Mouse (Mus musculus): ENCODE data around the gene Coq10a.
"Not testable (repeated sequence)": the region's sequence is repeated elsewhere in the genome, so short reads cannot be mapped to it uniquely, and the experiment has no call there.

Gene Coq10a

DNA sequence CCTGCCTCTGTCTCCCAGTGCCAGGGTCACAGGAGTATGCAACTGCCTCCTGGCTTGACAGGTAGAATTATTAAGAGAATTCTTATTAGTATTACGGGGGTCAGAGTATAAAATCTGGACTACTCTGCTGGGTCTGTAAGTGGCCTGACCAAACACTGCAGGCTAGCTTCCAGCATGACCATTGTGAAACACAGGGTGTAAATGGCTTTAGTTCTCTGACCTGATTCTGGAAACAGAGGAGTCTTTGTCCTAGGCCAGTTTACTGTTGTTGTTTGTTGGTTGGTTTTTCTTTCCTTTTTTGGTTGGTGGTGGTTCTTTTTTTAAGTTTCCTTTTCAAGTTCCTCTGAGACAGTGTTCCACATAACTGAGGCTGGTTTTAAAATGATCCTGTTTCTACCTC, 25.4 kb downstream of the Coq10a start:
- DNase-seq (ENCODE audit: low spot score), result no peak

DNA sequence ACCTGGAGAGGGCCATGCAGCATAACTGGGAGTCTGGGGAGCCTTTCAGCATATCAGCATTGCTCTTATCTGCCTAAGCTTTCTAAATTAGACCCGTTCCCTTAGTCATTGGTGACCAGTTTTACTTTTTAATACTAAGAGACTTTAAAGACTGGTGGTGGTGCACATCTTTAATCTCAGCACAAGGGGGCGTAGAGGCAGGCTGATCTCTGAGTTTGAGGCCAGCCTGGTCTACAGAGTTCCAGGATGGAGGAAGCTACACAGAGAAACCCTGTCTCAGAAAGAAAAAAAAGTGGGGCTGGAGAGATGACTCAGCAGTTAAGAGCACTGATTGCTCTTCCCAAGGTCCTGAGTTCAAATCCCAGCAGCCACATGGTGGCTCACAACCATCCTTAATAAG, 28.5 kb downstream of the Coq10a start:
- no peak for DNase-seq (ENCODE audit: low spot score)

DNA sequence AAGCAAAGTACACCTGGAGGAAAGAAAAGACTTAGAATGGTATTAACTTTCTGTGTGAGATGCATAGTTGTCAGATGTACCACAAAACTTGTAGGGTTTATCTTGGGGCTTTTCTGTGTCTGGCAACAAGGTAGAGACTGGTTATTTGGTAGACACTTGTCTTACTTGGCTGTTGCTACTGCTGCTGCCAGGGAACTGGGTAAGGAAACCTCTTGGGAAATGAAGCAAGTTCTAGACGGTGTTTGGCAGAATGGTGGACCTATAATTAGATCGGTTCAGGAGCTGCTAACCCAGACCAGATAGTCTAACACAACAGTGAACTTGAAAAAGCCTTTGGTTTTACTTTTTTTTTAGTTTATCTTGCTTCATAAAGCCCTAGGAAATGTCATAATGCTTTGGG, 29.8 kb downstream of the Coq10a start:
- DNase-seq (ENCODE audit: low spot score), result no peak

DNA sequence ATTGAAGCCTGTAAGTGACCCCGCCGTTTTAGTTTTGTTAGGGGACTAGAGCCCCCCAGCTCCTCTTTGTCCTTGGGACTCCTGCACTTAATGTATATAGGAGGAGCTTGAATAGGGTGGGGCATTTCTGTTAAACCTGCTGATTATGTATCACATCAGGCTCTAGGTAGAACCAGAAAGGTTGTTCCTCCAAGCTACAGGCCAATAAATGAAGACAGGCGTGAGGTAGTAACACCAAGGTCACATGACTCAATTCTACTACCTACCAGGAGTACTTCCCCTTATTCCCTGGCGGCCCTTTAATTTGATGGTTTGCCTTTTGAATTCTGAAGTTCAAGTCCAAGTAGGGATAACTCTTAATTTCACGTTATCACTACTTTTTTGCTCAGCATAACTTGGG, 30.4 kb downstream of the Coq10a start:
- no peak for DNase-seq (ENCODE audit: low spot score)

- peak; percentile 98 for DNase-seq (ENCODE audit: low spot score)
These were observed 31.3 kb downstream of the Coq10a start, which contains the start of gene Cs for GRCm38 (mm10) chr10:128337306-128338181. TSS of gene Cs (plus strand) at chr10:128337734.

DNA sequence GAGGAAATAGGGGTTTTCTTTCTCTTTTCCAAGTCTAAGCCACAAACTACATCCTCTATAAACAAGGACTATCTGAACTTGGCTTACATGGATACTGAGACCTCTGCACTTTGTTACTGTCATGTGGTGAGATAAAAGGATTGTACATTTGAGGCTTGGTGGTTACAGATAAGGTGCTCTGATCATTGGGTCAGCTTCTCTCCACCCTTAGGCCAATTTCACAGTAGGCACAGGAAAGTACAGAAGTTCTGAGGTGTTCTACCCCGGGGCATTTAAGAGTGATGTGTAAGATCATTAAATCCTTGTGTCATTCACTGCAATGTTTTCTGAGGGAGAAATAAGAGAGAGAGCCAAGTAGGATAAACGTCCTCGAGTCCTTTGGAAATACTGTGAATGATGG, 32.2 kb downstream of the Coq10a start:
- DNase-seq (ENCODE audit: low spot score), result no peak

GRCm38 (mm10) chr10:128336195-128336594, 32.6 kb downstream of the Coq10a start:
- no peak for DNase-seq (ENCODE audit: low spot score)

DNA sequence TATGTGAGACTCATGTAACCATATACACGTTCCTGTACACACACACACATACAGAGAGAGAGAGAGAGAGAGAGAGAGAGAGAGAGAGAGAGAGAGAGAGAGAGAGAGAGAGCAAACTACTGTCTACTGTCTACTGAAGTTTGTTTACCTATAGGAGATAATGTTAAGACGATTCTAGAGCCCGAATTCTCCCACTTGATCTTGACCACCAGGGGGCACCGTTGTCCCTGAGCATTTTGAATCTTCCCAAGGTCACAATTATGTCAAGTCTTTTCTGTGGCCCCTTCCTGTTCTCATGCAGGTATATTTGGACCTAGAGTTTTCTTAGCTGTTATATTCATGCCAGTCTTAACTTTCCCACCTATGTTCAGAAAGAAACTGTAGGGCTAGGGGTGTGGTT, 33.2 kb downstream of the Coq10a start:
- peak; percentile 85 for DNase-seq (ENCODE audit: low spot score)

- not testable (repeated sequence) for DNase-seq (ENCODE audit: low spot score)
These were observed 36.2 kb downstream of the Coq10a start for GRCm38 (mm10) chr10:128332358-128333249.

DNA sequence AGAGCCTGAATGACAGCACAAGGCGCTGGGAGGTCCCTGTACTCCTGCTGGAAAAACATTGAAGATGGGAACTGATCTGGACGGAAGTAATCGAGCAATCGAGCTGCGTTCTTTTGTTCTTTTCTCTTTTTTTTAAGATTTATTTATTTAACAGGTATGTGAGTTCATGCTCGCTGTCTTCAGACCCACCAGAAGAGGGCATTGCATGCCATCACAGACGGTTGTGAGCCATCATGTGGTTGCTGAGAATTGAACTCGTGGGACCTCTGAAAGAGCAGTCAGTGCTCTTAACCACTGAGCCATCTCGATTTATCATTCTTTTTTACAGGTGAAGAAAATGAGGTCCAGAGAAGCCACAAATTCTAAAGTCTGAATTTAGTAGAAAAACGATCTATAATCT, 41.2 kb downstream of the Coq10a start:
- DNase-seq (ENCODE audit: low spot score), result no peak

- no peak for DNase-seq (ENCODE audit: low spot score)
These were observed 42.0 kb downstream of the Coq10a start for GRCm38 (mm10) chr10:128326825-128327224.

DNA sequence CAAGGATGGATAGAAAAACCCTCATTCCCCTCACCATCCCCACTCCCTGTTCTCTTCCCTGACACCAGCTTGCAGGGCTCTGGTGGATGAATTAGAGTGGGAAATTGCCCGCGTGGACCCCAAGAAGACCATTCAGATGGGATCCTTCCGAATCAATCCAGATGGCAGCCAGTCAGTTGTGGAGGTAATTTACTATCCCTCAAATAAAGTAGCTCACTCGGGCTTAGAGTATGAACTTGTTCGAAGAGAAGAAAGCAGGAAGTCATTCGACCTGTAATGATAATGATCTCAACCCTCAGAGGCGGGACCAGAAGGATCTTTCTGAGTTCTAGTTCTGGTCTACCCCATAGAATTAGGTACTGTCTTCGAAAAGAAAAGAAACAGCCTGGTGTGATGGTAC, 45.3 kb downstream of the Coq10a start:
- DNase-seq (ENCODE audit: low spot score), result no peak

DNA sequence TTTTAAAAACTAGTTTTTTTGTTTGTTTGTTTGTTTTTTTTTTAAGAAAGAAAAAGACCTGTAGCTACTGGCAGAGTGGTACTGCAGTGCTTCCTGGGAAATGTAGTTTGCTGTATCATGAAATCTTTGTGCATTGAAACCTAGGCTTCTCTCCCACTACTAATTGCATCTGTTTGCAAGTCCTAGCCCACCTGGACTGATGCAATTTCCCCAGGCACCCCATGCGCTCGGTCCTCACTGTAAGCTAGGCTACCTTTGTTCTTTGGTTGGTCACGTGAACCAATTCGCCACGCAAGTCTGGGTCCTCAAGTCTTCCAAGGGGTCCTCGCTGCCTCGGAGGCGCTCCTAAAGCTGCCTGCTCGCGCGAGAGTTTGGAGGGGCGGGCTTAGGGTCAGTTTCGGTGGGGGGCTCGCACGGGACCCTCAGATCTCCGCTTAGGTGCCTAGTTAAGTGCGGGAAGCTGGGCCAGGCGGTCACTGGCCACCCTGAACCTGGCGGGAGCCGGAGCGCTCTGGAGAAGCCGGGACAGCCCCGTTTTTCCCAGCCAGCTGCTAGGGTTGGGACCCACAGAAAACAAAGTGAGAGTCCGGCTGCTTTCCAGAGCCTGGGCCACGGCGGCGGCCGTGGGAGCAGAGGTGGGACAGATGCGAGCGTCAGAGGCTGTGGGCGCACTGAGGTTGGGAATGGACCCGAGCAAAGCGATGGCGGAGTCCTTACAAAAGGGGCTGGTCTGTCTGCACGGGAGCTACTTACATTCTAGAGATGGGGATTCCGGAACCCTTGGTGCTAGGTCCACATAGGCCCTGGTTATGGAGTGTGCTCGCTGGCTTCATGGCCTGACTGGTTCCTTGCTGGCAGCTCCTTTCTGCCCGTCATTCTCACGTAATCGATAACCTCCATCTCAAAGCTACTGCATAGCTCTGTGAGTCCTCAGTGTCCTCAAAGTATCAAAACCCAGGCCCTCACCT, 46.4 kb downstream of the Coq10a start, which contains the start of gene Cnpy2:
Cnpy2 (plus strand) TSS at position 319 of the 968 bp plus-strand sequence.
- peak; percentile 81 for DNase-seq (ENCODE audit: low spot score)

GRCm38 (mm10) chr10:128321641-128322040, 47.2 kb downstream of the Coq10a start:
- DNase-seq (ENCODE audit: low spot score), result no peak

DNA sequence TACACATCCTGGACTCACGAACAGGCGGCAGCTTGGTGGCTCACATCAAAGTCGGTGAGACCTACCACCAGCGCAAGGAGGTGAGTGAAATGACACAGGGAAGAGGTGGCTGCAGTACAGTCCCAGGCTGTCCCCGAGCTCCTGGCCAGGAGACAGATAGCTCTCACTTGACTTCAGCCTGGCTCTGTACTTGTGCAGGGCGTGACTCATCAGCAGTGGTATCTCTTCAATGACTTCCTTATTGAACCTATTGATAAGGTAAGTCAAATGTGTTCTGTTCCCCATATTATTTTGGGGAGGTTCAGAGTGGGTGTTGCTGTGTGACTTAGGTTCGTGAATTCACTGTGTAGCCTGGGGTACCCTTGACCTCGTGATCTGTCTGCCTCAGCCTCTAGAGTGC, 53.2 kb downstream of the Coq10a start:
- no peak for DNase-seq (ENCODE audit: low spot score)
